Mouse (Mus musculus) stomach, embryonic 15.5 days (tissue): ENCODE measurements around the gene Cabcoco1. TPM values are rescaled to one million over a fixed set of nuclear protein-coding genes. Genes with fewer than 3 reads are reported as not detected.

Source experiments
- ATAC-seq: fragments of 200-750 bp; cut with Nextera tagmentation; 2 replicates; pipeline ENCODE4 v1.8.0; 2017; ENCODE audit warnings: low read depth, moderate number of reproducible peaks, moderate TSS enrichment; ENCODE audit not compliant: insufficient read depth, low FRiP score
- H3K27ac ChIP-seq: fragments of 300-500 bp; sonication (generic); 2 replicates; pipeline ENCODE4 v1.5.1; 2015; ENCODE audit warnings: mild to moderate bottlenecking, inconsistent platforms
- H3K27me3 ChIP-seq: fragments of 300-500 bp; sonication (generic); replicated peaks from 2 replicates; pipeline ENCODE4 v1.6.1; 2015; ENCODE audit warnings: inconsistent platforms
- H3K36me3 ChIP-seq: fragments of 300-500 bp; sonication (generic); 2 replicates; pipeline ENCODE4 v1.6.1; 2015; ENCODE audit warnings: inconsistent platforms
- H3K4me1 ChIP-seq: fragments of 300-500 bp; sonication (generic); 2 replicates; pipeline ENCODE4 v1.6.1; 2015; ENCODE audit warnings: inconsistent platforms
- H3K4me2 ChIP-seq: fragments of 300-500 bp; sonication (generic); 2 replicates; pipeline ENCODE4 v1.6.1; 2015; ENCODE audit warnings: mild to moderate bottlenecking, inconsistent platforms
- H3K4me3 ChIP-seq: fragments of 300-500 bp; sonication (generic); replicated peaks from 2 replicates; pipeline ENCODE4 v1.5.1; 2015; ENCODE audit warnings: inconsistent platforms
- H3K9ac ChIP-seq: fragments of 300-500 bp; sonication (generic); 2 replicates; pipeline ENCODE4 v1.6.1; 2015; ENCODE audit warnings: inconsistent platforms
- H3K9me3 ChIP-seq: fragments of 300-500 bp; sonication (generic); 2 replicates; pipeline ENCODE4 v1.6.1; 2016; ENCODE audit warnings: inconsistent platforms
- WGBS: fragments of 180-500 bp; shearing (Covaris S2); methylation state at CpG from one replicate; pipeline ENCODE4 v1.1.7; 2015; 5-methylcytosine and 5-hydroxymethylcytosine counted together
- polyA plus RNA-seq: library from polyadenylated mRNA; unstranded; fragments of >200 nt; fragmentation: Nextera tagmentation; extraction: Ambion mirVana; gene quantifications from 2 replicates; pipeline ENCODE4 v1.2.1, GENCODE M21; 2015

The Cabcoco1 gene
- 3.1 and 3.9 TPM in 2 replicates for polyA plus RNA-seq

DNA sequence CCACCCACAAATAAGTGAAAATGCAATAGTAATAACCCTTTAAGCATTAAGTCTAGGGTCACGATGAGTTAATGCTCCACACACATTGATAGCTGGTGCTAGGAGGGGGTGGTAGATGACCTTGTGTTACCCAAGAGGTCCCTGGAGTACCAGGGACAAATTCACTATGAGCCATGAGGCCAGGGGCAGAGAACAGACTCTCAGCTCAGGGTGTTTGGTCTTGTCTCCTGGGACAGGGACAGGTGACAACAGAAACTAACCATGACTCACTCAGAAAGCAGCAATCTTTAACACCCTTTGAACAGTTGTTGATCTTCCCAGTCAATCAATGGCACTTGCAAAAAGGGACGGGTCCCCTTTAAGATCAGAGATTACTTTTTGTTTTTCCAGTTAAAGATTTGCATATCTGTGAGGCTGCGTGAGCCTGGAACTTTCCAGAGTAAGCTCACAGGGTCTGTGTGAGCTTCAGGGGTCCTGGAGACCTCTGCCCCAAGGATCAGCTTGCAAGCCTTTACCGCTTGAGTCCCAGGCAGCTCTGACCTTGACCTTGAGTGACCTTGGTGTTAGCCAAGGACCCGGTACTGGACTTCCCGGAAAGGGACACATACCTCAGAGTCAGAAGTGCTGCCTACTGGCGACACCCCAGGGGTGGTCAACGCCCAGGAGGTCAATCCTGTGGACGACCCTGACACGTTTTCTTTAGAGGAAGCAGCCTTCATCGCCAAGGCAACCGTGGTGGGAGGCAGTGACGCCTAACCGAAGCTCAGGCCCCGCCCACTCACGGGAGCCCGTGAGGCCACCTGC lies at the start of gene Cabcoco1:
TSS of gene Cabcoco1 (minus strand) at position 758 of the 804 bp plus-strand sequence.
- Histone ChIP-seq H3K9ac (no peak within 1 kb of the TSS), H3K4me2 (peak within 1 kb of the TSS; percentile 58), H3K9me3 (no peaks in the 10 kb centered on the region), H3K27me3 (no peaks in the 10 kb centered on the region), H3K4me3 (peak within 1 kb of the TSS; percentile 42), H3K4me1 (0 out of 2 replicates have a peak, but pooled peaks cover 8% of the 10 kb centered on the region), H3K27ac (peak within 1 kb of the TSS; percentile 57; the same call in 1 of the 2 replicates), H3K36me3 (no peaks in the 10 kb centered on the region)
- ATAC-seq = peak; percentile 71; the same call in 1 of the 2 replicates
- 10% methylated on average over 17 of the region's 17 CpGs for WGBS

GRCm38 (mm10) chr10:68589530-68590252 lies 48.0 kb upstream of the Cabcoco1 start:
- H3K27me3 ChIP-seq = no peaks in the 10 kb centered on the region
- 61% methylated on average over 11 of the region's 11 CpGs for WGBS
- no peak overlapping the region for H3K9ac ChIP-seq
- no peaks in the 10 kb centered on the region for H3K9me3 ChIP-seq
- no peaks in the 10 kb centered on the region for H3K4me1 ChIP-seq
- no peak overlapping the region for H3K4me2 ChIP-seq
- no peak for ATAC-seq
- H3K27ac ChIP-seq = no peak overlapping the region
- no peaks in the 10 kb centered on the region for H3K36me3 ChIP-seq
- H3K4me3 ChIP-seq = no peak overlapping the region

- WGBS = 78% methylated on average over 4 of the region's 4 CpGs
- H3K4me2 ChIP-seq = no peak overlapping the region
- no peak overlapping the region for H3K27ac ChIP-seq
- H3K27me3 ChIP-seq = no peaks in the 10 kb centered on the region
- no peak overlapping the region for H3K4me3 ChIP-seq
- H3K9ac ChIP-seq = no peak overlapping the region
- no peaks in the 10 kb centered on the region for H3K9me3 ChIP-seq
- H3K36me3 ChIP-seq = no peaks in the 10 kb centered on the region
- ATAC-seq = no peak
- no peaks in the 10 kb centered on the region for H3K4me1 ChIP-seq
Measured at GRCm38 (mm10) chr10:68587416-68588040, 45.8 kb upstream of the Cabcoco1 start.

- Histone ChIP-seq H3K36me3 (no peaks in the 10 kb centered on the region), H3K4me3 (no peak overlapping the region), H3K4me2 (peak overlapping the region; percentile 13), H3K9ac (no peak overlapping the region), H3K4me1 (no peaks in the 10 kb centered on the region), H3K27ac (no peak overlapping the region), H3K27me3 (no peaks in the 10 kb centered on the region), H3K9me3 (no peaks in the 10 kb centered on the region)
- ATAC-seq = no peak
- 64% methylated on average over 9 of the region's 9 CpGs for WGBS
Measured at GRCm38 (mm10) chr10:68577321-68577720, 35.6 kb upstream of the Cabcoco1 start.

- no peak overlapping the region for H3K27ac ChIP-seq
- H3K9ac ChIP-seq = no peak overlapping the region
- H3K27me3 ChIP-seq = no peaks in the 10 kb centered on the region
- H3K4me3 ChIP-seq = no peak overlapping the region
- no peak for ATAC-seq
- H3K4me1 ChIP-seq = no peaks in the 10 kb centered on the region
- H3K9me3 ChIP-seq = no peaks in the 10 kb centered on the region
- no peaks in the 10 kb centered on the region for H3K36me3 ChIP-seq
- no peak overlapping the region for H3K4me2 ChIP-seq
Measured at GRCm38 (mm10) chr10:68568172-68568571, 26.5 kb upstream of the Cabcoco1 start.

- Histone ChIP-seq H3K9me3 (no peaks in the 10 kb centered on the region), H3K4me1 (0 out of 2 replicates have a peak, but pooled peaks cover 2% of the 10 kb centered on the region), H3K4me3 (no peak overlapping the region), H3K27me3 (no peaks in the 10 kb centered on the region), H3K27ac (no peak overlapping the region), H3K9ac (no peak overlapping the region), H3K36me3 (no peaks in the 10 kb centered on the region), H3K4me2 (no peak overlapping the region)
- 93% methylated on average over 5 of the region's 5 CpGs for WGBS
- ATAC-seq = no peak
Measured at GRCm38 (mm10) chr10:68562344-68562743, 20.6 kb upstream of the Cabcoco1 start.

DNA sequence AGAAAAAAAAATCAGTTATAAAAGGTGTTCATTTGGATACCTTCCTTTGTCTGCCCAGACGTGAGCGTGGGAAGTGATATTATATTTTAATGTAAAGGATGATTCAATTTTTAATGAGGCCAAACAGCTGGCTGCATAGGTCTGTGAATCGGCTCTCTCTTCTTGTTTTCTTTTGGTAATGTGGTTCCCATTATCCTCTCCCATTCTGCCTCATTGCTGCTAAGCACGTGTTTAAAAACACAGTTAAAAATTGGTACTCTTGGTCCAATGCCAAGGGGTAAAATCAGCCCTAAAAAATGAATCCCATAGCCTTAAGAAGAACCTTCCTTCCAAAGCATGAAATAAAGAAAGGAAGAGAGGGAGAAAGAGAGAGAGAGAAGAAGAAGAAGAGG lies 17.1 kb upstream of the Cabcoco1 start:
- ATAC-seq = no peak
- H3K9ac ChIP-seq = no peak overlapping the region
- H3K36me3 ChIP-seq = no peaks in the 10 kb centered on the region
- H3K27ac ChIP-seq = peak overlapping the region; percentile 85
- WGBS = 43% methylated on average over 4 of the region's 4 CpGs
- H3K4me3 ChIP-seq = no peak overlapping the region
- 0 out of 2 replicates have a peak, but pooled peaks cover 6% of the 10 kb centered on the region for H3K4me1 ChIP-seq
- no peaks in the 10 kb centered on the region for H3K27me3 ChIP-seq
- no peak overlapping the region for H3K4me2 ChIP-seq
- no peaks in the 10 kb centered on the region for H3K9me3 ChIP-seq

DNA sequence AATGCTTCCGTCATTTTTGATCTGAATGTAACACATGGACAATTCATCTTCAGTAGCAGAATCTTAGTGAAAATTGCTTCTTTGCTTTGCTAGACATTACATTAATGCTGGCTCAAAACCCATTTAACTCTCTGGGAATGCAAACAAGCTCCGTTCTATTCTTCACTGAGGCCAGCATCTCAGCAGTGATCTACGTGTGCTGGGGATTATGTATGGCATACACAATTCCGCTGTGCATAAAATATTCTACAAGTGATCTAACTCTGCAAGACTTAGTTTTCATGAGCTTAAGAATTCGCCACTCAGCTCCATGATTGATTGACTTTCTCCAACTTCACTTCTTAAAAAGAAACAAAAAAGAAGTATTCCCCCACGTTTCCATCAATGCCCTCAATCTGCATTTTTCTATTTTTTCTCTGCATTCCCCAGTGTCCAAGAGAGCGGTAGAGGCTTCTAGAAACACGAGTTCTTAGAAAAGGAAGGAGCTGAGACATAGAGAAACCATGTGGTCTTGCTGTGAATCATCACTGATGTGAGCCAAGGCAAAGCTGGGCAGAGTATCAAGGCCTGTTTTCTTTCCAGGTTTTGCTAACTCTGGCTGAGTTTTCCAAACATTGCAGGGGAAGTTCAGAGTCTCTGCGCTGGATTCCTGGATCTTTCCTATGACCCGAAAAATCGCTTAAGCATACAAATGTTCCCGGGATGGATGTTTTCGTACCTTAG lies 16.6 kb upstream of the Cabcoco1 start:
- Histone ChIP-seq H3K9me3 (no peaks in the 10 kb centered on the region), H3K27me3 (no peaks in the 10 kb centered on the region), H3K4me3 (no peak overlapping the region), H3K9ac (no peak overlapping the region), H3K36me3 (no peaks in the 10 kb centered on the region), H3K4me2 (no peak overlapping the region), H3K27ac (peak overlapping the region; percentile 85), H3K4me1 (0 out of 2 replicates have a peak, but pooled peaks cover 6% of the 10 kb centered on the region)
- peak; percentile 72; the same call in 1 of the 2 replicates for ATAC-seq
- WGBS = 37% methylated on average over 13 of the region's 13 CpGs

- Histone ChIP-seq H3K4me2 (no peak overlapping the region), H3K27ac (no peak overlapping the region), H3K4me3 (no peak overlapping the region), H3K36me3 (no peaks in the 10 kb centered on the region), H3K4me1 (0 out of 2 replicates have a peak, but pooled peaks cover 6% of the 10 kb centered on the region), H3K9ac (no peak overlapping the region), H3K9me3 (no peaks in the 10 kb centered on the region), H3K27me3 (no peaks in the 10 kb centered on the region)
- ATAC-seq = no peak
- 85% methylated on average over 3 of the region's 3 CpGs for WGBS
Measured at GRCm38 (mm10) chr10:68553677-68554076, 12.0 kb upstream of the Cabcoco1 start.

DNA sequence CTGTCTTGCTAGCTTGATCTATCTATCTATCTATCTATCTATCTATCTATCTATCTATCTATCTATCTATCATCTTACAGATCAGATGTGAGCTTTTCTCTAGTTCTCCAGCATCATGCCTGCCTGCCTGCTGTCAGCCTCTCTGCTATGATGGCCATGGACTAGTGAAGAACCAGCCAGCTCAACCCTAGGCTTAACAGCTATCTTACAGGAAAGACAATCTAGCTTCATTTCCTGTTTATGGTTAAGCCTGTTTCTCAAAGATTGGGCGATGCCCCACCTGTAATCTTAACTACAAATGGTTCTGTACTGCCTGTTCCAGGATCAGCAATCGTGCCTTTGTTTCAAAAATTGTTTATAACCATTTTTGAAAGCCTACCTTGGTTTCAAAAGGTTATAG lies 10.9 kb upstream of the Cabcoco1 start:
- Histone ChIP-seq H3K4me2 (no peak overlapping the region), H3K27me3 (no peaks in the 10 kb centered on the region), H3K4me3 (no peak overlapping the region), H3K4me1 (0 out of 2 replicates have a peak, but pooled peaks cover 4% of the 10 kb centered on the region), H3K9me3 (no peaks in the 10 kb centered on the region), H3K9ac (no peak overlapping the region), H3K36me3 (no peaks in the 10 kb centered on the region), H3K27ac (no peak overlapping the region)
- no peak for ATAC-seq
- WGBS = 80% methylated on average over 2 of the region's 2 CpGs

DNA sequence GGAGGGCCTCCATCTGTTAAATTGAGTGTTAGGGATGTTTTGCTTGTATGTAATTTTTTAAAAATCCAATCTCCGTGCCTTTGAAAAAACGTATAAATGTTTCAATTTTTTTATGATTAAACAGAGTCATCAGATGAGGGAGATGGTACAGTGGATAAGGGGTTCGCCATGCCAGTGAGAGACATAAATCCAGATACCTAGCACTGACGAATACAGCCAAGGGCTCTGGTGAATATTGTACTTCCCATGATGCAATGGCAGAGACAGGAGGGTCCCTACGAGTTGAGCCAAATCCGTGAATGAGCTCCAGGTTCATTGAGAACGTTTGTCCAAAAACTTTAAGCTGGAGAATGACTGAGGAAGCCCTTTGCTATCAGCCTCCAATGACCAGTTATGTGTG lies 9.6 kb upstream of the Cabcoco1 start:
- no peak for ATAC-seq
- no peaks in the 10 kb centered on the region for H3K9me3 ChIP-seq
- no peak overlapping the region for H3K27ac ChIP-seq

More for the DNA sequence above, 9.6 kb upstream of the Cabcoco1 start:
- WGBS = 78% methylated on average over 7 of the region's 7 CpGs
- Histone ChIP-seq H3K9ac (no peak overlapping the region), H3K4me3 (no peak overlapping the region), H3K36me3 (no peaks in the 10 kb centered on the region), H3K4me2 (no peak overlapping the region), H3K27me3 (no peaks in the 10 kb centered on the region), H3K4me1 (0 out of 2 replicates have a peak, but pooled peaks cover 1% of the 10 kb centered on the region)
